Mouse (Mus musculus) adrenal gland, postnatal 14 days (tissue): ENCODE results near the gene Gm13124. TPM values are rescaled to one million over a fixed set of nuclear protein-coding genes. Genes with fewer than 3 reads are reported as not detected.
A peak's percentile ranks its signal among the peaks of the same experiment; 100 is the strongest.
"Not testable (repeated sequence)": the region's sequence is repeated elsewhere in the genome, so short reads cannot be mapped to it uniquely, and the experiment has no call there.

Experiments
- DNase-seq: peaks from one replicate; pipeline ENCODE4 v3.0.0; 2021; ENCODE audit warnings: mixed read lengths
- long read RNA-seq, 2 experiments: library from polyadenylated mRNA; stranded (forward); transcript quantifications; one replicate each; pipeline ENCODE4 v2.0.0; 2021
- total RNA-seq: library from RNA; stranded (reverse); gene quantifications from 2 replicates; pipeline ENCODE4 v1.2.3, GENCODE M21; 2021

Gm13124 gene
- not detected in 2 replicates for total RNA-seq
- long read RNA-seq, experiment 1, result 0 reads
- long read RNA-seq, experiment 2, result 0 reads

DNA sequence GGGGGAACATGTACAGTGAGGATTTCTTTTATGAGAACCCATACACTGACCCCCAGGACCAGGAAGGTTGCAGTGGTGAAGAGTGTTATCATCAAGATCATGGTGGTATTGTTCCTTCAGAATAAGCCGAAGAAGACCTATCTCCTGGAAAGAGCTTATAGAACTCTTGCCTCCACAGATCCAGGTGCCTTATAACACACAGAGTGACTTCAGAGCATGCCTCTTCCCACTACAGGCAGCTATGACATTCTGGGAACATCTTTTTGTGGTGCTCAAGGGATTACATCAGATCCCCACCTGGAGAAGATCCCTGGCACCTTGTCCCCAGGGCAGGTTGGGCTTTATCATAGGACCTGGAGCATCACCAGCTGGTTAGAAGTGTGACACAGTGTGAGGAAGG, at the start of gene Gm13124:
TSS of gene Gm13124 (minus strand) at position 101 of the 400 bp plus-strand sequence.
- no peak for DNase-seq

DNA sequence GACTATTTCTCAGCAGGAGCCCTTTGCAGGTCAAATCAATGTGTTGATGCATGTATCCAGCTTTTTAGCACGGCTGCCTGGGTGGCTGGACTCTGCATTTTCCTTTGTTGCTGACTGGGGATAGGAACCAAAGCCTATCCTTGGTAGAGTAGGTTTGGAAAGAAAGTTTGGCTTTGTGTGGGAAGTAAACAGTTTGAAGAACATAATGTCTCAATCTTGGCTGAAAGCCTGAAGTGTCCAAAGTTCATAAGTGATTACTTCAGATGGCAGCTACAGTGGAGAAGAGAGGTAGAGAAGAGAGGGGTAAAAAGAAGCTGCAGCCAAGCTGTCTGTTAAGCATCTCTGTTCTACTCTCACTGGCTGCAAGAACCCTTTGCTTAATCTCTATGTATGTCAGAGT, 49.7 kb upstream of the Gm13124 start:
- no peak for DNase-seq

- no peak for DNase-seq
Observed at GRCm38 (mm10) chr4:144613407-144613806, 48.5 kb upstream of the Gm13124 start, which contains the start of gene Aadacl4. Gene Aadacl4 (plus strand): TSS chr4:144613707.

- no peak for DNase-seq
Observed at GRCm38 (mm10) chr4:144592790-144593189, 27.9 kb upstream of the Gm13124 start.

DNA sequence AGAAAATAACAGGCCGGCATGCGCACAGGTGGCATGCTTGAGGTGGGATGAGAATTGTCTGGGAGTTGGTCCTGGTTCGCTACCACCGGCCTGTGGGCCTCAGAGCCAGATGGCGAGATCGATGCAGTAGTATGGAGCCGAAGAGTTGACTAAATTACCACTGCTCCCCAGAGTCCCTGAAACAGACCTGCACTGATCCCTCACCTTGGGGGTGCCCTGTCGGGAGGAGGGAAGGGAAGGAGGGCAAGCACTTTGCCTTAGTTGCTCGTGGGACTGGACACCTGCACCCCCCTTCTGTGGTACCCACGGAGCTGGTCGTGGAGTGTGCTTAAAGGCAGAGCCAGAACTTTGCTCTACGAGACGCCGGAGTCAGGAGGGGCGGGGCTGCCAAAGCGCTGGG, 21.3 kb upstream of the Gm13124 start:
- not testable (repeated sequence) for DNase-seq

GRCm38 (mm10) chr4:144567752-144568151, 2.8 kb upstream of the Gm13124 start:
- no peak for DNase-seq

GRCm38 (mm10) chr4:144561205-144561604, 3.7 kb downstream of the Gm13124 start:
- DNase-seq, result no peak

- peak; percentile 7 for DNase-seq
Observed at GRCm38 (mm10) chr4:144559792-144560191, 5.1 kb downstream of the Gm13124 start.

DNA sequence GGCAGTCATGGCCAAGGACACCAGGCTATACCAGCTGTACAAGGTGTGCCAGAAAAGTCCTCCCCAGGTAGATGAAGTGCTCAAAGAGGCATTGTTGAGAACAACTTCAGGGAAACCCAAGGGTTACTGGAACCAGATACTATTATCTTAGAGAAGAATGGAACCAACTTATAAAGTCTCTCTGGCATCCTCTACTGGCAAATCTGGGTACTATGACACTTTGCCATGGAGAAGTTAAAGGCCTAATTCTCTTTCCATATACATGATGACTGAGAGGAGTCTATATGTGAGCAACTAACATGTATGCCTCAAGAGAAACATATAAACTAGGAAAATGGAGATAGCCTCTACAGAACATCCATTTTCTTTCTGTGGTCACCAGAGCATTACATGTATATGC, 13.8 kb downstream of the Gm13124 start:
- no peak for DNase-seq

DNA sequence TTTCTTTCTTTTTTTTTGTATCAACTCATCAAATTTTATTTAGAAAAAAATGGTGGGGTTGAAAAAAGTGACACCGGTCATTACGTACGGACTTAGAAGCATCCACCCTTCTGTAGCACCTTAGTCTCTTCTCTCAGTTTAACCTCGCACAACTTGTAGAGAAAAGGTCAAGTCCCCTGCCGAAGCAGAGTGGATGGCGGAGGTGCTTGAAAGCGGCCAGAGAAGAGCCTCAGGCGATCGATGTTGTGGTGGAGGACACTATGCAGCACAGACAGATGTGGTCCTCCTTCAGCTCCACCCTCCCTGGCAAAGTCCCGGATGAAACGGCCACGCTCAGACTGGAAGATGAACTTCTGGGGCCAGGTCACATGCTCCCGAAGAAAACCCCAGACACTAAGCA, 19.6 kb downstream of the Gm13124 start:
- not testable (repeated sequence) for DNase-seq

DNA sequence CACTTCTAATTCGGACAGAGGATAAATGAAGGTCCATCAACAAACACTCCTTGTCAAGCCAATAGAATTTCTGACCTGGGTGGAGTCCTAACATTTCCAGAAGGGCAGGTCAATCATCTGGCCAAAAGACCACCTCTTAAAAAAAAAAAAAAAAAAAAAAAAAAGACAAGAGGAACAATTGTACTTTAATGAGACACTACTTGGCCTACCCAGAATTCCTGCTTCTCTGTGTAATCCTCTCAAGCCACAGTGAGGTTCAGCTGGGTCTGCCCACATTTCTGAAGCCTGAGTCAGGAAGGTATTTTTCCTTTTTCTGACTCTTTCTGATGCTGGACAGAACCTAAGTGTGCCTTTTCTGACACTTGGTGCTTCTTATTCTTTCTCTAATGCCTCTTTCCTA, 20.2 kb downstream of the Gm13124 start:
- DNase-seq, result no peak

GRCm38 (mm10) chr4:144519522-144519921, 45.4 kb downstream of the Gm13124 start, which contains the start of gene 9430007A20Rik:
Gene 9430007A20Rik (plus strand): TSS chr4:144519822.
- no peak for DNase-seq

GRCm38 (mm10) chr4:144506518-144506917, 58.4 kb downstream of the Gm13124 start:
- no peak for DNase-seq

Other genes with a start within 250 kb of the Gm13124 start
- not detected in 2 replicates for gene Gm13128, start 234.9 kb downstream of the Gm13124 start, total RNA-seq
- not detected in 2 replicates for gene Gm13119, start 207.2 kb downstream of the Gm13124 start, total RNA-seq
- not detected in 2 replicates for gene Pramef20, start 187.2 kb downstream of the Gm13124 start, total RNA-seq
- gene Pramef12, start 156.7 kb downstream of the Gm13124 start, total RNA-seq, result not detected in 2 replicates
- not detected in 2 replicates for gene 1700012P22Rik, start 126.4 kb downstream of the Gm13124 start, total RNA-seq
- not detected in 2 replicates for gene Gm9944, start 111.8 kb downstream of the Gm13124 start, total RNA-seq
- not detected in 2 replicates for gene Aadacl3, start 101.4 kb downstream of the Gm13124 start, total RNA-seq
- gene 9430007A20Rik, start 45.3 kb downstream of the Gm13124 start, total RNA-seq, result not detected in 2 replicates
- gene Aadacl4, start 48.6 kb upstream of the Gm13124 start, total RNA-seq, result not detected in 2 replicates
- not detected in 2 replicates for gene Gm436, start 121.2 kb upstream of the Gm13124 start, total RNA-seq
- gene Gm13178, start 156.3 kb upstream of the Gm13124 start, total RNA-seq, result not detected in 2 replicates
- not detected in 2 replicates for gene Gm438, start 221.4 kb upstream of the Gm13124 start, total RNA-seq